Mouse (Mus musculus) adipocyte (in vitro differentiated cells): ENCODE data around the gene Tuba3a.
A peak's percentile ranks its signal among the peaks of the same experiment; 100 is the strongest.

Experiments used
- DNase-seq: peaks from one replicate; pipeline ENCODE4 v3.0.0-alpha.2; 2016; ENCODE audit warnings: low spot score

Gene Tuba3a

DNA sequence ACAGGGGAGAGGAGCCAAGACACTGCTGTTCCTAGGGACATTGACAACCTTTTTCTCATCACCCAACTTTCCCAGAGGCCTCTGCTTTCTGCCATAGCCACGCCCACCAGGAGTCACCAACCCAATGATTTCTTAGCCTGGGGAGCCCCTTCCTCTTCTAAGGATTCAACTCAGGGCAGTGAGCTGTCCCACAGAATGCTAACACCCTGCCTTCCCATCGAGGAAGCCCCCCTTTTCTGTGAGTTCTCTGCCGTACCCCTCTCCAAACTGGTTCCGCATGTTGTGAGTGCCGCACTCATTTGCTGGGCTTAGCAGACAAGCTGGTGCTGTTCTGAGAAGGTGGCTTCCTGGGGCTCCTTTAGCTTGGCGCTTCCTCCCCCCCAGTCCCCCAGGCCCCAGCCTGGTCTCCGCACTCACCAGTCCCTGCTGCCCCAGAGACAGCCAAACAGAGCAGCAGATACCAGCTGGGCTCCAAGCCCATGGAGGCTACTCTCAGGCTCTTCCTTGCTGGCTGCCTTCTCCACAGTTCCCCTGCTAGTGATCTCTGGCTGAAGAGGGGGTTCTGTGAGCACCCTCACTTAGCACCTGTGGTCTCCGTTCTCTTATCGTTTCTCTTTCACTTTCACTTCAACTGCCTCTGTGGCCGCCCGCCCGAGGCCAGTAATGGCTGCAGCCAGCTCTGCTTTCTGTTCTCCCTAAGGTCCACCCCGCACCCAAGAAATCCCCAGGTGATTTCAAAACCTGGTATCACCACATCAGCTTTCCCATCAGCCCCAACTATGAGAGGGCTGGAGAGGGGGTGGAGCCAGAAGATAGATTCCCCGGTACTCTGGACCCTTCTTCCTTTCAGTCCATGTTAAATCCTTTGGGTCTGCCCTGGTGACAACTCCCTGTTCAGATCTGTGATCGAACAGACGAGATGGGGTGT is 54.5 kb downstream of the Tuba3a start, which contains the start of gene Tapbpl:
Gene Tapbpl, minus strand, starts transcription at position 744 of the 928 bp plus-strand sequence.
- peak; percentile 76 for DNase-seq

DNA sequence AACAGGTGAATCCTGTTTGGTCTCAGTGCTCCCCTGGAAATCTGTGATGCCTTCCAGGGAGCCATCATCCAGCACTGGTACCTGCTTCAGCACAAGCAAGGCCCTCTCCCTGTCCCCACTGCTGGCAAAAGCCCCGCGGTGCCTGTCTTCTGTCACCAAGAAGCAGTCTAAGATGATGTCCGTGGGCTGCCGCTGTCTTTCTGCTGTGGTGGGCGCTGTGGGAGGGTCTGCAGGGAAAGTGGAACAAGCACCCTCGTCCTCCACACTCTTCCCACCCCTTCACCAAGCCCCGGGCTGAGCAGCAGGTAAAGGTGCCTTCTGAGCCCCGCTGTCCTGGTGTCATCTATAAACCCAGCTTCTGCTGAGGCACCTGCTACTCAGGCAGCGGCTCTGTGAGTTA is 55.3 kb downstream of the Tuba3a start:
- no peak for DNase-seq
